Mouse (Mus musculus): ENCODE measurements around the gene Trh. TPM values are rescaled to one million over a fixed set of nuclear protein-coding genes. Genes with fewer than 3 reads are reported as not detected.

Gene Trh
- total RNA-seq, 4 experiments from 2014 or later, result 1.5 to 2.6 (median 1.8) TPM

- no peak for DNase-seq (ENCODE audit: low spot score in 2 of 2)
Observed at GRCm38 (mm10) chr6:92224981-92225380, 19.5 kb downstream of the Trh start.

- DNase-seq (ENCODE audit: low spot score in 2 of 2), result no peak
Observed at GRCm38 (mm10) chr6:92222021-92222420, 22.4 kb downstream of the Trh start.

DNA sequence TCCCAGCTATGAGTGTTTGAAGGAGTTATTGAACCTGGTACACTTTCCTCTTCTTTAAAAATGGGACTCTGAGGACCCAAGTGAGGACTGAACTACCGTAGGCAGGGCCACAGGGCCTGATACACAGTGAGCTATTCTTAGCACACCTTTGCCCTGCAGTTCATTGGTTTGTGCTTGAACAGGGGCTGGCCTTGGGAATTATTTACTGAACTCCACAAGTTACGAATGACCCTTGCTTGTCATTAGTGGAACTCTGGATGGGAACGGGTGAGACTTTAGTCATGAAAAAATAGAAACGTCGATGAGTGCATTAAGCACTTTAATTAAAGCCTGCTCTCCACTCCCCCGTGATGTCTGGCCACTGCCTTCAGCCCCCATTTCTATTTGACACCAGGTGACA lies 22.8 kb downstream of the Trh start:
- no peak for DNase-seq (ENCODE audit: low spot score in 2 of 2)

DNA sequence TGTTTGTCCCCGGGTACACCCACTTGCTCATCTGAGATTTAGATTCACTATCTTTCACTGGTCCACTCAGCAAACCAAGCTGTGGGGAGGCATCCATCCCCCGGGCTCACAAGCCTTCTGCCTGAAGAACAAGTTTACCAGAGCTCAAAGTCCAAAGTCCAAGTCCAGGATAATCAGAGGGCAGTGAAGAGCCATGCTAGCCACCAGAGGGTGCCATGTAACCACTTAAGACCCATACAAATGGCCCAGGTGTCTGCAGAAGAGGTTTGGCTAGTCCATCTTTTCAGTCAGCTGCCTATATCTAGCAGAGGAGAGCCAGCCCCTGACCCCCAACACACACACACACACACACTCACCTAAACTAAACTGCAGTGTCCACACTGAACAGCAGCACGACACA lies 25.0 kb downstream of the Trh start:
- peak; percentile 17 to 40 for DNase-seq (ENCODE audit: low spot score in 2 of 2)

GRCm38 (mm10) chr6:92214773-92215449 lies 29.5 kb downstream of the Trh start, which contains the start of gene Rbsn:
Gene Rbsn, minus strand, starts transcription at chr6:92214925.
- peak; percentile 78 to 86 for DNase-seq (ENCODE audit: low spot score in 2 of 2)

GRCm38 (mm10) chr6:92214055-92214772 lies 30.2 kb downstream of the Trh start:
- DNase-seq (ENCODE audit: low spot score in 2 of 2), result no peak

DNA sequence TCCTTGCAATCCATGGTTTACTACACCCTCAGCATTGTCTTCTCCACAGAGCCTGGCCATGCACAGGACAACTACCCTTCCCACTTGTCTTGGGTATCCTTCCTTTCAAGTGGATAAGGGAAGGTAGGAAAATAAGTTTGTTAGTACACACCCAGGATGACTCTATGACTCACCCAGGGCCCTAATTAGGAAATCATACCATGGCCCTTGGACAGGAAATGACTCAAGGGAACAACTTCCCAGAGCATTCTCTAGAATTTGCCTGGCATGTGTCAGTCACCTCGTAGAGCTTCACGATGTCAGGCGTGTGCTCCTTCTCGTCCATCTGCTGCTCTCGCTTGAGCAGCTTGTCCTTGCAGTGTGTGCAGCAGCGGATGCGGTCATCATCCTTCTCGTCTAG lies 45.0 kb downstream of the Trh start:
- DNase-seq (ENCODE audit: low spot score in 2 of 2), result no peak

Other genes with a start within 250 kb of the Trh start
- 10 to 100 TPM; 83.3 to 91.6 (median 89.0) TPM for gene Nr2c2, start 153.3 kb downstream of the Trh start, total RNA-seq (2022)
- gene Mrps25, start 60.6 kb downstream of the Trh start, total RNA-seq (2022), result 10 to 100 TPM; 39.0 to 53.9 (median 47.7) TPM
- gene Rbsn, start 29.7 kb downstream of the Trh start, total RNA-seq (2022), result 10 to 100 TPM; 38.5 to 42.1 (median 39.7) TPM

Data from layer of hippocampus, adult 8-10 months (tissue).